Mouse (Mus musculus) C2C12 (cell line): ENCODE measurements around the gene Asdurf. TPM values are rescaled to one million over a fixed set of nuclear protein-coding genes. Genes with fewer than 3 reads are reported as not detected.
"Not testable (repeated sequence)": the region's sequence is repeated elsewhere in the genome, so short reads cannot be mapped to it uniquely, and the experiment has no call there.

Experiments used
- H3K27me3 ChIP-seq: one replicate; pipeline ENCODE4 v1.6.1; 2011; ENCODE audit not compliant: control insufficient read depth, insufficient read depth, insufficient read length
- H3K36me3 ChIP-seq: one replicate; pipeline ENCODE4 v1.6.1; 2011; ENCODE audit not compliant: control insufficient read depth, insufficient read depth
- H3K4me3 ChIP-seq: one replicate; pipeline ENCODE4 v1.5.1; 2011; ENCODE audit warnings: mild to moderate bottlenecking, control low read depth; ENCODE audit not compliant: poor library complexity, insufficient read depth, severe bottlenecking
- H3K79me2 ChIP-seq: one replicate; pipeline ENCODE4 v1.6.1; 2011; ENCODE audit not compliant: control insufficient read depth, insufficient read depth
- H3K79me3 ChIP-seq: one replicate; pipeline ENCODE4 v1.6.1; 2011; ENCODE audit warnings: low read depth, control low read depth
- H3ac ChIP-seq: one replicate; pipeline ENCODE3; 2011; ENCODE audit warnings: low read depth; ENCODE audit not compliant: control insufficient read depth, insufficient read length
- CEBPB ChIP-seq: IDR thresholded peaks from one replicate; pipeline ENCODE4 v1.6.1; 2011; ENCODE audit warnings: low read depth, mild to moderate bottlenecking, control low read depth, moderate library complexity
- CTCF ChIP-seq: IDR thresholded peaks from one replicate; pipeline ENCODE4 v1.5.1; 2011; ENCODE audit not compliant: control insufficient read depth, insufficient read depth, insufficient read length
- FOSL1 ChIP-seq: IDR thresholded peaks from one replicate; pipeline ENCODE4 v1.8.0; 2011; ENCODE audit warnings: mild to moderate bottlenecking, low read length; ENCODE audit not compliant: poor library complexity, insufficient read depth, severe bottlenecking
- MAX ChIP-seq: IDR thresholded peaks from one replicate; pipeline ENCODE4 v1.6.1; 2011; ENCODE audit warnings: mild to moderate bottlenecking, control low read depth
- MYOD1 ChIP-seq: IDR thresholded peaks from one replicate; pipeline ENCODE4 v1.6.1; 2011; ENCODE audit warnings: low read depth; ENCODE audit not compliant: control insufficient read depth, insufficient read length
- MYOG ChIP-seq: IDR thresholded peaks from one replicate; pipeline ENCODE4 v1.6.1; 2011; ENCODE audit not compliant: control insufficient read depth, insufficient read length; ENCODE audit errors: extremely low read depth
- USF1 ChIP-seq: IDR thresholded peaks from one replicate; pipeline ENCODE4 v1.6.1; 2011; ENCODE audit warnings: low read depth, mild to moderate bottlenecking, control low read depth, moderate library complexity
- polyA plus RNA-seq: library from polyadenylated mRNA; unstranded; fragments of >200 nt; fragmentation: generic; extraction: Trizol; gene quantifications from one replicate; pipeline ENCODE4 v1.2.1, GENCODE M21; 2012; ENCODE audit warnings: missing spikeins

Gene Asdurf
- polyA plus RNA-seq, 1 experiment = not detected

DNA sequence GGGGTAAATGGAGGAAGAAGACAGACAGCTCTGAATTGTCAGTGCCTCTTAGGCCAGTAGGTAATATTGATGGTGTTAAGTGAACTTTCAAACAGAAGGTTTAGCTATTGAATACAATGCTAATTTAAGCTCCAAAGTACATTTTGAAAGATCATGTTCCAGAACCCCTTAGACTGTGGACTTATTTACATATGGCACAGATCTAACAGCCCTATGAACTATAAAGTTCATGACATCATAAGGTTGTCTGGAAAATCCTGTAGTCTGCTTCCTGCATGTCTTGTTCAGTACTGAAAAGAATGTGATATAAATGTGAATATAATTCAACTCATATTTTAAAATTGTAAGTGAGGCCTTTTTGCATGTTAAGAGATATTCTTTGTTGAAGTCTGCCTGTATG is 6.6 kb upstream of the Asdurf start:
- no peak for TF ChIP-seq USF1
- no peak for TF ChIP-seq MYOD1
- TF ChIP-seq CEBPB = no peak
- no peak overlapping the region for H3K4me3 ChIP-seq
- H3K36me3 ChIP-seq = no peaks in the 10 kb centered on the region
- H3K79me3 ChIP-seq = no peaks in the 10 kb centered on the region
- H3K79me2 ChIP-seq = no peaks in the 10 kb centered on the region
- H3ac ChIP-seq = no peak overlapping the region
- H3K27me3 ChIP-seq = no peaks in the 10 kb centered on the region

DNA sequence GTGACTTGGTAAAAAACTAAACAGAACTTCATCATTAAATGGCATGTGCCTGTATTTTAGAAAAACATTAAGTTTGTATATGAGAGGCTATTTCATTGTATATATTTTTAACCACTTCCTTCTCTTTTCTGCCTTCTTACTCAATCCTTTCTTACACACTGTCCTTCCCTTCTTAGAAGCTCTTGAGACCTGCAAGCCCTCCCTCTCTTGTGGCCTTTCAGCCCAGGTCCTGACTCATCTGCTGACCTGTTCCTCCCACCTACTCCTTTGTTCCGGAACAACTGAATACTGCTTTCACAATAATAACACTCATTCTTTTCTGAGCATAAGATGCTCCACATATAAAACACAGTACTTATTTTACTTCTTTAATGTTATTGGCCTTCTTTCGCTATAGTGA is 11.3 kb downstream of the Asdurf start:
- peaks cover 25% of the 10 kb centered on the region for H3K36me3 ChIP-seq
- no peaks in the 10 kb centered on the region for H3K79me3 ChIP-seq

DNA sequence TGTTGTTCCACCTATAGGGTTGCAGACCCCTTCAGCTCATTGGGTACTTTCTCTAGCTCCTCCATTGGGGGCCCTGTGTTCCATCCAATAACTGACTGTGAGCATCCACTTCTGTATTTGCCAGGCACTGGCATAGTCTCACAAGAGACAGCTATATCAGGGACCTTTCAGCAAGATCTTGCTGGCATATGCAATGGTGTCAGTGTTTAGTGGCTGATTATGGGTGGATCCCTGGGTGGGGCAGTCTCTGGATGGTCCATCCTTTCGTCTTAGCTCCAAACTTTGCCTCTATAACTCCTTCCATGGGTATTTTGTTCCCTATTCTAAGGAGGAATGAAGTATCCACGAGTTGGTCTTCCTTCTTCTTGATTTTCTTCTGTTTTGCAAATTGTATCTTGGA is 15.0 kb downstream of the Asdurf start:
- not testable (repeated sequence) for H3ac ChIP-seq, H3K79me2 ChIP-seq, H3K4me3 ChIP-seq, H3K27me3 ChIP-seq, H3K79me3 ChIP-seq, H3K36me3 ChIP-seq

More for the DNA sequence above, 11.3 kb downstream of the Asdurf start:
- Histone ChIP-seq H3ac (no peak overlapping the region), H3K4me3 (no peak overlapping the region), H3K79me2 (no peaks in the 10 kb centered on the region), H3K27me3 (no peaks in the 10 kb centered on the region)
- TF ChIP-seq USF1 (no peak), FOSL1 (no peak), MYOD1 (no peak), CTCF (no peak), MYOG (no peak)

DNA sequence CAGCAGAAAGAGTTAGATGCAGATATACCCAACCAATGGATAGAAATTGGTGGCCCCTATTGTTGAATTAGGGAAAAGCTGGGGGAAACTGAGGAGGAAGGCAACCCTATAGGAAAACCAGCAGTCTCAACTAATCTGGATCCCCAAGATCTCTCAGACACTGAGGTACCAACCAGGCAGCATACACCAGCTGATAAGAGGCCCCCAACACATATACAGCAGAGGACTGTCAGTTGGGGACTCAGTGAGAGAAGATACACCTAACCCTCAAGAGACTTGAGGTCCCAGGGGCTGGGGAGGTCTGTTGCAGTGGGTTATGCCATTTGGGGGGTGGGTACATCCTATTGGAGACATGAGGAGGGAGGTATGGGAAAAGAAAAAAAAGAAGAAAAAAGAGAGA is 17.0 kb downstream of the Asdurf start:
- H3K79me2 ChIP-seq = no peaks in the 10 kb centered on the region
- no peaks in the 10 kb centered on the region for H3K27me3 ChIP-seq
- H3K79me3 ChIP-seq = no peaks in the 10 kb centered on the region
- no peak overlapping the region for H3ac ChIP-seq
- no peaks in the 10 kb centered on the region for H3K36me3 ChIP-seq
- no peak overlapping the region for H3K4me3 ChIP-seq
- TF ChIP-seq CEBPB = no peak
- TF ChIP-seq CTCF = no peak
- no peak for TF ChIP-seq MYOG
- no peak for TF ChIP-seq FOSL1
- no peak for TF ChIP-seq MYOD1
- TF ChIP-seq MAX = no peak
- no peak for TF ChIP-seq USF1

DNA sequence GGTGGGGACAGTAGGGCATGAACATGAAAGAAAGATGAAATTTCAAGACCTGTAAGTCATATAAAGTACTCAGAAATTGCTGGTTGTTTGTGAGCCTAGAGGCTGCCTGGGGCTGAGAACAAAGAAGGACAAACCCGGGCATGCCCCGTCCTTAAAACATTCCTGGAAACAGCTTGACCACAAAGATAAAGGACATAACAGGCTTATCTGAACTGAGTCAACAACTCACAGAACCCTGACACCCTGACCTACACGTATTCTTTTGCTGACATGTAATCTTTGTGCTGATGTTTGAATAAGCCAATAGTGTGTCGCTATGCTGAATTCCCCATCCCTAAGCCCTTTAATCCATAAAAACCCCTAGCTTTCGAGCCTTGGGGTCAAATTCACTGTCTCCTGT is 18.9 kb downstream of the Asdurf start:
- not testable (repeated sequence) for H3ac ChIP-seq, H3K79me2 ChIP-seq, H3K4me3 ChIP-seq, H3K79me3 ChIP-seq, H3K36me3 ChIP-seq, H3K27me3 ChIP-seq

DNA sequence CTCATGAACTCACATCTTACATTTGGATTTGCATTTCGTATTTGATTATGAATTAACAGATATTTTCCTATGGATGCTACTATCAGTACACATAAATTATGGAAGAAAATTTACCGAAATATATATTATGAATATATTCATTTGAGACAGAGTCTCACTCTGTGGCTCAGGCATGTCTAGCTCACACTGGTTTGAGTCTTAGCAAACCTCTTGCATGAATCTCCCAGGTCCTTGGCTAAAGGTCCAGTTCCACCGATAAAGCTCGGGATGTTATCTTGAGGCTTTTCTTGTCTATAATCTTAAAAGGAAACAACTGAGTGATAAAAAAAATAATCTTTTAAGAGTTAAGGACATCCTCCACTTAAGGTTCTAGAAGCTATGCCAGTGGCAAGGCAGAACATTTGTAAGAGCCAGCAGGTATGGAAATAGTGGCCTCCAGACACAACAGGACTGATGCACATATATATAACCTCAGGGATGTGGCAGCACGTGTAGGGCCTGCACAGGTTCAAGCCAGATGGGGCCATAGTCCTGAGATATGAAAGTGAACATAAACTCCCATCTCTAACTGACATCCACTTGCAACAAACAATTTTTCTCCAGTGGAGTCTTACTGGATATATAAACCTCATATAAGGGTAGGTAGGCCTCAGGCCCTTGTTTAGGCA is 27.5 kb downstream of the Asdurf start:
- peaks cover 13% of the 10 kb centered on the region for H3K36me3 ChIP-seq
- no peak for TF ChIP-seq CEBPB
- TF ChIP-seq MYOD1 = no peak
- TF ChIP-seq CTCF = no peak
- no peak for TF ChIP-seq MAX
- no peak for TF ChIP-seq USF1
- TF ChIP-seq FOSL1 = no peak
- H3K27me3 ChIP-seq = no peaks in the 10 kb centered on the region
- no peaks in the 10 kb centered on the region for H3K79me2 ChIP-seq
- H3ac ChIP-seq = no peak overlapping the region
- H3K79me3 ChIP-seq = no peaks in the 10 kb centered on the region
- H3K4me3 ChIP-seq = no peak overlapping the region

DNA sequence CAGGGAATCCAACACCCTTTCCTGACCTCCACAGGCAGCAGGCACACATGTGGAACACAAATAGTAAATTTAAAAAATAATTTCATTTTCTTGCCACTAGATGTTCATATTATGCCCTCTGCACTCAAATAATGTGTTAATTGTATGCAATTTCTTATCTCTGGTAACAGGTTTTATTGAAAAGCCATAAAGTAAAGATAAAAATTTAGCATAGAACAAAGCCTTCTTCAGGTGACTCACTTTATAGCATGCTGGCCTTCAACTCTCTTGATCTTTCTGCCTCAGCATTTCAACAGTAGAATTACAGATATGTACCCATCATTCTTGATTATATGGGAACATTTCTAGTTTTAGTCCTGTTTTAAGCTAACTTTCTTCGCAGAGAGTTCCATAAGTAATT is 28.1 kb downstream of the Asdurf start:
- H3K79me2 ChIP-seq = no peaks in the 10 kb centered on the region
- no peaks in the 10 kb centered on the region for H3K27me3 ChIP-seq
- no peak overlapping the region for H3K4me3 ChIP-seq
- no peaks in the 10 kb centered on the region for H3K79me3 ChIP-seq
- TF ChIP-seq USF1 (no peak), MYOD1 (no peak), MAX (no peak), MYOG (no peak)
- no peak overlapping the region for H3ac ChIP-seq
- H3K36me3 ChIP-seq = peaks cover 13% of the 10 kb centered on the region
